Mouse (Mus musculus) thymus, adult 2 months (tissue): Measurements from ENCODE around the gene Lrp1.

Experiments used
- CTCF ChIP-seq: fragments of 200-500 bp; IDR thresholded peaks from 2 replicates; pipeline ENCODE4 v1.5.1; 2012; ENCODE audit warnings: mild to moderate bottlenecking, control low read depth, low read length, moderate library complexity, borderline replicate concordance; ENCODE audit not compliant: control insufficient read depth, poor library complexity, insufficient read depth; ENCODE audit errors: extremely low read depth
- POLR2A ChIP-seq: fragments of 200-500 bp; IDR thresholded peaks from 2 replicates; pipeline ENCODE4 v1.6.1; 2012; ENCODE audit warnings: mild to moderate bottlenecking, low read length, control low read depth, moderate library complexity; ENCODE audit not compliant: control insufficient read depth, poor library complexity, insufficient read depth; ENCODE audit errors: extremely low read depth

GRCm38 (mm10) chr10:127577156-127577555 is 43.8 kb downstream of the Lrp1 start:
- no peak for TF ChIP-seq CTCF
- no peak for TF ChIP-seq POLR2A
